Mouse (Mus musculus): ENCODE data around the gene H2-Eb2. TPM values are rescaled to one million over a fixed set of nuclear protein-coding genes. Genes with fewer than 3 reads are reported as not detected.
A peak's percentile ranks its signal among the peaks of the same experiment; 100 is the strongest.
"Not testable (repeated sequence)": the region's sequence is repeated elsewhere in the genome, so short reads cannot be mapped to it uniquely, and the experiment has no call there.

Gene H2-Eb2
- total RNA-seq, 2 experiments from 2014 or later, result not detected

GRCm38 (mm10) chr17:34305380-34306030 lies 20.0 kb upstream of the H2-Eb2 start, which contains the start of gene H2-Eb1:
TSS of gene H2-Eb1 (plus strand) at chr17:34305867.
- peak; percentile 83 to 85 for DNase-seq (ENCODE audit: low spot score in 2 of 2)

GRCm38 (mm10) chr17:34306407-34306806 lies 19.1 kb upstream of the H2-Eb2 start:
- DNase-seq (ENCODE audit: low spot score in 2 of 2), result no peak

GRCm38 (mm10) chr17:34307216-34307615 lies 18.2 kb upstream of the H2-Eb2 start:
- DNase-seq (ENCODE audit: low spot score in 2 of 2), result no peak

- DNase-seq (ENCODE audit: low spot score in 2 of 2), result no peak
Measured at GRCm38 (mm10) chr17:34308161-34308560, 17.3 kb upstream of the H2-Eb2 start.

GRCm38 (mm10) chr17:34309225-34309624 lies 16.2 kb upstream of the H2-Eb2 start:
- no peak for DNase-seq (ENCODE audit: low spot score in 2 of 2)

GRCm38 (mm10) chr17:34309683-34310385 lies 15.6 kb upstream of the H2-Eb2 start:
- peak; percentile 68 to 72 for DNase-seq (ENCODE audit: low spot score in 2 of 2)

- DNase-seq (ENCODE audit: low spot score in 2 of 2), result not testable (repeated sequence)
Measured at GRCm38 (mm10) chr17:34310526-34310925, 14.9 kb upstream of the H2-Eb2 start.

GRCm38 (mm10) chr17:34312185-34312584 lies 13.3 kb upstream of the H2-Eb2 start:
- no peak for DNase-seq (ENCODE audit: low spot score in 2 of 2)

- DNase-seq (ENCODE audit: low spot score in 2 of 2), result peak; percentile 73 to 78
Measured at GRCm38 (mm10) chr17:34313393-34313792, 12.1 kb upstream of the H2-Eb2 start.

GRCm38 (mm10) chr17:34314286-34314685 lies 11.2 kb upstream of the H2-Eb2 start:
- no peak for DNase-seq (ENCODE audit: low spot score in 2 of 2)

- DNase-seq (ENCODE audit: low spot score in 2 of 2), result no peak
Measured at GRCm38 (mm10) chr17:34315512-34315911, 10.0 kb upstream of the H2-Eb2 start.

- DNase-seq (ENCODE audit: low spot score in 2 of 2), result no peak
Measured at GRCm38 (mm10) chr17:34316697-34317096, 8.8 kb upstream of the H2-Eb2 start.

GRCm38 (mm10) chr17:34317275-34317674 lies 8.2 kb upstream of the H2-Eb2 start:
- no peak for DNase-seq (ENCODE audit: low spot score in 2 of 2)

GRCm38 (mm10) chr17:34326373-34326772 lies 908 bp downstream of the H2-Eb2 start:
- no peak for DNase-seq (ENCODE audit: low spot score in 2 of 2)

GRCm38 (mm10) chr17:34329807-34330206 lies 4.3 kb downstream of the H2-Eb2 start:
- DNase-seq (ENCODE audit: low spot score in 2 of 2), result no peak

- DNase-seq (ENCODE audit: low spot score in 2 of 2), result no peak
Measured at GRCm38 (mm10) chr17:34331200-34331599, 5.7 kb downstream of the H2-Eb2 start.

- no peak for DNase-seq (ENCODE audit: low spot score in 2 of 2)
Measured at GRCm38 (mm10) chr17:34340619-34341402, 15.3 kb downstream of the H2-Eb2 start.

GRCm38 (mm10) chr17:34344882-34345281 lies 19.4 kb downstream of the H2-Eb2 start:
- no peak for DNase-seq (ENCODE audit: low spot score in 2 of 2)

GRCm38 (mm10) chr17:34345486-34345885 lies 20.0 kb downstream of the H2-Eb2 start:
- no peak for DNase-seq (ENCODE audit: low spot score in 2 of 2)

GRCm38 (mm10) chr17:34346041-34346440 lies 20.6 kb downstream of the H2-Eb2 start:
- DNase-seq (ENCODE audit: low spot score in 2 of 2), result no peak

- DNase-seq (ENCODE audit: low spot score in 2 of 2), result peak; percentile 23 to 43
Measured at GRCm38 (mm10) chr17:34347606-34348308, 22.3 kb downstream of the H2-Eb2 start.

All from left cerebral cortex, adult 18-20 months (tissue).